Mouse (Mus musculus) CH12.LX (cell line): ENCODE data around the gene Pspn. TPM values are rescaled to one million over a fixed set of nuclear protein-coding genes. Genes with fewer than 3 reads are reported as not detected.
A peak's percentile ranks its signal among the peaks of the same experiment; 100 is the strongest.

Source experiments
- DNase-seq: peaks from one replicate; pipeline ENCODE4 v3.0.0-alpha.2; 2013; ENCODE audit errors: extremely low read depth
- H3K27ac ChIP-seq: 2 replicates; pipeline ENCODE4 v1.5.1; 2012; ENCODE audit warnings: low read depth, mild to moderate bottlenecking, control low read depth, moderate library complexity; ENCODE audit not compliant: insufficient read depth
- H3K27me3 ChIP-seq: replicated peaks from 2 replicates; pipeline ENCODE3; 2012; ENCODE audit warnings: inconsistent platforms
- H3K36me3 ChIP-seq, 2 experiments: replicated peaks in 1 of 2; 2 replicates each; pipeline versions ENCODE3 to v1.6.1; 2012; ENCODE audit warnings: inconsistent platforms in 1 of 2, low read length in 1 of 2, mild to moderate bottlenecking in 1 of 2, mixed read lengths in 1 of 2, moderate library complexity in 1 of 2; ENCODE audit not compliant: control insufficient read depth in 1 of 2, insufficient read depth in 1 of 2
- H3K4me1 ChIP-seq, 2 experiments: 2 replicates each; pipeline ENCODE4 v1.6.1; 2012; ENCODE audit warnings: inconsistent platforms in 1 of 2, moderate library complexity in 1 of 2; ENCODE audit not compliant: insufficient read depth in 2 of 2, control insufficient read depth in 1 of 2
- H3K4me2 ChIP-seq: 2 replicates; pipeline ENCODE4 v1.6.1; 2012; ENCODE audit warnings: low read depth, mild to moderate bottlenecking, control low read depth; ENCODE audit not compliant: poor library complexity, insufficient read depth, severe bottlenecking
- H3K4me3 ChIP-seq, 3 experiments: fragments of 150-350 bp in 1 of 3; sonication (generic) in 1 of 3; replicated peaks in 1 of 3; 2 replicates each; pipeline versions ENCODE3 to v1.5.1; 2011 to 2012; ENCODE audit warnings: low read depth in 2 of 3, low read length in 2 of 3, mild to moderate bottlenecking in 2 of 3, moderate library complexity in 2 of 3, control low read depth in 1 of 3, improper control_type of control experiment in 1 of 3, inconsistent platforms in 1 of 3, mixed read lengths in 1 of 3; ENCODE audit not compliant: poor library complexity in 1 of 3
- H3K79me2 ChIP-seq: replicated peaks from 2 replicates; pipeline ENCODE4 v1.6.1; 2012; ENCODE audit warnings: mild to moderate bottlenecking, moderate library complexity; ENCODE audit not compliant: control insufficient read depth, poor library complexity, insufficient read depth, severe bottlenecking; ENCODE audit errors: extremely low read depth
- H3K9ac ChIP-seq: 2 replicates; pipeline ENCODE4 v1.6.1; 2012; ENCODE audit warnings: low read depth, mild to moderate bottlenecking, control low read depth, moderate library complexity; ENCODE audit not compliant: insufficient read depth
- H3K9me3 ChIP-seq: replicated peaks from 2 replicates; pipeline ENCODE3; 2012; ENCODE audit warnings: low read length, inconsistent platforms, mixed read lengths
- BHLHE40 ChIP-seq: IDR thresholded peaks from 2 replicates; pipeline ENCODE4 v1.6.1; 2011; ENCODE audit warnings: mild to moderate bottlenecking, low read depth, low read length, improper control_type of control experiment
- CHD1 ChIP-seq: IDR thresholded peaks from 2 replicates; pipeline ENCODE4 v1.6.1; 2012; ENCODE audit warnings: low read depth, low read length, improper control_type of control experiment, inconsistent platforms
- CHD2 ChIP-seq: IDR thresholded peaks from 2 replicates; pipeline ENCODE4 v1.6.1; 2011; ENCODE audit warnings: low read length, improper control_type of control experiment
- CTCF ChIP-seq, 2 experiments: IDR thresholded peaks in 1 of 2; conservative IDR thresholded peaks in 1 of 2; 2 replicates each; pipeline ENCODE4 v1.5.1; 2011 to 2012; ENCODE audit warnings: low read depth in 2 of 2, low read length in 2 of 2, improper control_type of control experiment in 1 of 2, inconsistent platforms in 1 of 2, mild to moderate bottlenecking in 1 of 2, moderate library complexity in 1 of 2
- ELF1 ChIP-seq: IDR thresholded peaks from 2 replicates; pipeline ENCODE4 v1.6.1; 2014; ENCODE audit warnings: low read depth, mild to moderate bottlenecking, inconsistent platforms, low read length, improper control_type of control experiment
- EP300 ChIP-seq: IDR thresholded peaks from 2 replicates; pipeline ENCODE4 v1.6.1; 2011; ENCODE audit warnings: low read length, improper control_type of control experiment
- ETS1 ChIP-seq: conservative IDR thresholded peaks from 2 replicates; pipeline ENCODE4 v1.6.1; 2012; ENCODE audit warnings: low read depth, mild to moderate bottlenecking, inconsistent platforms, low read length, improper control_type of control experiment, moderate library complexity
- HCFC1 ChIP-seq: IDR thresholded peaks from 2 replicates; pipeline ENCODE4 v1.6.1; 2012; ENCODE audit warnings: low read depth, mild to moderate bottlenecking, inconsistent platforms, low read length, improper control_type of control experiment
- IRF4 ChIP-seq: IDR thresholded peaks from 2 replicates; pipeline ENCODE4 v1.6.1; 2014; ENCODE audit warnings: low read depth, mild to moderate bottlenecking, inconsistent platforms, low read length, improper control_type of control experiment
- MAX ChIP-seq: IDR thresholded peaks from 2 replicates; pipeline ENCODE4 v1.6.1; 2011; ENCODE audit warnings: low read length, improper control_type of control experiment
- MEF2A ChIP-seq: IDR thresholded peaks from 2 replicates; pipeline ENCODE4 v1.6.1; 2014; ENCODE audit warnings: low read depth, mild to moderate bottlenecking, inconsistent platforms, low read length, improper control_type of control experiment, borderline replicate concordance
- MXI1 ChIP-seq: IDR thresholded peaks from 2 replicates; pipeline ENCODE4 v1.6.1; 2011; ENCODE audit warnings: mild to moderate bottlenecking, low read depth, low read length, improper control_type of control experiment
- NELFE ChIP-seq: IDR thresholded peaks from 2 replicates; pipeline ENCODE4 v1.6.1; 2011; ENCODE audit warnings: low read depth, low read length, improper control_type of control experiment
- NRF1 ChIP-seq: IDR thresholded peaks from 2 replicates; pipeline ENCODE4 v1.6.1; 2014; ENCODE audit warnings: low read depth, mild to moderate bottlenecking, inconsistent platforms, low read length, improper control_type of control experiment, moderate library complexity
- PAX5 ChIP-seq: IDR thresholded peaks from 2 replicates; pipeline ENCODE4 v1.6.1; 2012; ENCODE audit warnings: low read length, inconsistent platforms, mixed read lengths
- POLR2A ChIP-seq: IDR thresholded peaks from 2 replicates; pipeline ENCODE4 v1.6.1; 2011; ENCODE audit warnings: low read depth, mild to moderate bottlenecking, improper control_type of control experiment, low read length
- POLR2AphosphoS2 ChIP-seq: IDR thresholded peaks from 2 replicates; pipeline ENCODE4 v1.6.1; 2011; ENCODE audit warnings: low read depth, low read length, improper control_type of control experiment
- RAD21 ChIP-seq: IDR thresholded peaks from 2 replicates; pipeline ENCODE4 v1.6.1; 2011; ENCODE audit warnings: low read depth, mild to moderate bottlenecking, low read length, improper control_type of control experiment, moderate library complexity
- RCOR1 ChIP-seq: conservative IDR thresholded peaks from 2 replicates; pipeline ENCODE4 v1.6.1; 2012; ENCODE audit warnings: low read depth, mild to moderate bottlenecking, inconsistent platforms, low read length, improper control_type of control experiment
- SIN3A ChIP-seq: IDR thresholded peaks from 2 replicates; pipeline ENCODE4 v1.6.1; 2012; ENCODE audit warnings: low read length, improper control_type of control experiment, inconsistent platforms
- SMC3 ChIP-seq: IDR thresholded peaks from 2 replicates; pipeline ENCODE4 v1.6.1; 2011; ENCODE audit warnings: low read depth, low read length, improper control_type of control experiment
- TBP ChIP-seq: conservative IDR thresholded peaks from 2 replicates; pipeline ENCODE4 v1.6.1; 2011; ENCODE audit warnings: low read depth, low read length, improper control_type of control experiment
- TCF12 ChIP-seq: IDR thresholded peaks from 2 replicates; pipeline ENCODE4 v1.6.1; 2014; ENCODE audit warnings: low read depth, mild to moderate bottlenecking, inconsistent platforms, low read length, improper control_type of control experiment
- UBTF ChIP-seq: IDR thresholded peaks from 2 replicates; pipeline ENCODE4 v1.6.1; 2012; ENCODE audit warnings: low read depth, mild to moderate bottlenecking, inconsistent platforms, low read length, improper control_type of control experiment, moderate library complexity
- USF1 ChIP-seq: IDR thresholded peaks from 2 replicates; pipeline ENCODE4 v1.6.1; 2014; ENCODE audit warnings: low read depth, mild to moderate bottlenecking, inconsistent platforms, low read length, improper control_type of control experiment
- USF2 ChIP-seq: conservative IDR thresholded peaks from 2 replicates; pipeline ENCODE4 v1.6.1; 2011; ENCODE audit warnings: low read depth, low read length, improper control_type of control experiment
- ZC3H11A ChIP-seq: IDR thresholded peaks from 2 replicates; pipeline ENCODE4 v1.6.1; 2012; ENCODE audit warnings: low read depth, mild to moderate bottlenecking, inconsistent platforms, low read length, improper control_type of control experiment
- ZKSCAN1 ChIP-seq: IDR thresholded peaks from 2 replicates; pipeline ENCODE4 v1.6.1; 2012; ENCODE audit warnings: low read depth, inconsistent platforms, low read length, improper control_type of control experiment, borderline replicate concordance
- ZMIZ1 ChIP-seq: IDR thresholded peaks from 2 replicates; pipeline ENCODE4 v1.6.1; 2012; ENCODE audit warnings: low read depth, mild to moderate bottlenecking, inconsistent platforms, low read length, improper control_type of control experiment
- ZNF384 ChIP-seq: IDR thresholded peaks from 2 replicates; pipeline ENCODE4 v1.6.1; 2012; ENCODE audit warnings: low read depth, low read length, improper control_type of control experiment, inconsistent platforms
- dilution Hi-C: fragments of 300-500 bp; cut with MboI; formaldehyde crosslinking; loops from 2 replicates; pipeline ENCODE4 v1.14.3; 2020; ENCODE audit warnings: low sequenced_read_pairs; ENCODE audit not compliant: extremely low pct_unique_long_range_greater_than_20kb, extremely low pct_ligation_motif_present
- in situ Hi-C: fragments of 300-500 bp; cut with MboI; formaldehyde crosslinking; loops from 3 replicates; pipeline ENCODE4 v1.14.3; 2019; ENCODE audit warnings: low sequenced_read_pairs, low pct_ligation_motif_present, low pct_unique_long_range_greater_than_20kb, mixed read lengths
- polyA plus RNA-seq: library from polyadenylated mRNA; unstranded; fragments of >175 nt; gene quantifications from 2 replicates; pipeline ENCODE4 v1.2.1, GENCODE M21; 2012; ENCODE audit warnings: low read depth; ENCODE audit not compliant: insufficient read length
- total RNA-seq, 2 experiments: library from RNA; depleted of rRNA; stranded (reverse); fragments of 300-350 nt in 1 of 2; fragments of >200 nt in 1 of 2; gene quantifications; 2 replicates each; pipeline ENCODE4 v1.2.3; 2012 to 2014

The Pspn gene
- total and polyA plus RNA-seq, 3 experiments: 0.34 to 0.69 TPM; not detected in 1

DNA sequence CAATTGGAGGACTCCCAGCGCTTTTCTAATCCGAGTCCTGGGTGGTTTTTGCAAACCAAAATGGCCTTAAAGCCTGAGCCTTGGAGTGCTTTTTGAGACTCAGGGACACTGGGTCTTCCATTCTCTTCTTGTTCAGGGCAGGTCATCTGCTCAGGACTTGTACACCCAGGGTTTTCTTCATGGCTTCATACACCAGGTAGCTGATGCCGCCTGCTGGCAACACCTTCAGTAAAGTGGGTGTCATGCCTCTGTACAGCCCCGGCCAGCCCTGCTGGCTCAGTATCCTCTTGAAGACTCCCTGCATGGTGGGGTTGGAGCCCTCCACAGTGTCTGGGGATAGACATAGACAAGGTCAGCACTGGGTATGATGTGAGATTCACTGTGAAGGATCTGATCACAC is 33.0 kb upstream of the Pspn start:
- Histone ChIP-seq H3K4me3 (peak overlapping the region in 1 of 3 experiments; percentile 60), H3K79me2 (peaks cover 32% of the 10 kb centered on the region), H3K4me2 (peak overlapping the region; percentile 68), H3K27ac (no peak overlapping the region), H3K27me3 (no peaks in the 10 kb centered on the region), H3K9ac (peak overlapping the region; percentile 95; the same call in 1 of the 2 replicates), H3K36me3 (peaks cover 9 to 15% of the 10 kb centered on the region in 2 experiments), H3K9me3 (no peaks in the 10 kb centered on the region), H3K4me1 (peaks cover 7 to 31% of the 10 kb centered on the region in 2 experiments; a peak in 3 of 4 replicates)
- dilution Hi-C loops (no loop called here), in situ Hi-C loops (no loop called here)
- DNase-seq: no peak
- no peak for TF ChIP-seq IRF4
- peak in 1 of 2 experiments; percentile 49; a peak in 2 of 4 replicates for TF ChIP-seq CTCF (conservative IDR thresholded peaks at IDR 0.05 in 1 of 2, IDR thresholded peaks at IDR 0.05 in 1 of 2; ENCODE audit: low read depth in 2 of 2, low read length in 2 of 2)
- TF ChIP-seq SMC3: peak; percentile 42
- TF ChIP-seq RAD21: peak; percentile 46
- peak; percentile 33; the same call in 1 of the 2 replicates for TF ChIP-seq TCF12
- no peak for TF ChIP-seq MAX
- no peak for TF ChIP-seq UBTF

- dilution Hi-C loops: no loop called here
- H3K9ac ChIP-seq: peak overlapping the region; percentile 95
- H3K27ac ChIP-seq: peak overlapping the region; percentile 26; the same call in 1 of the 2 replicates
- no peaks in the 10 kb centered on the region for H3K27me3 ChIP-seq
- peak overlapping the region; percentile 35 to 83 (median 66) for H3K4me3 ChIP-seq
- no peaks in the 10 kb centered on the region for H3K9me3 ChIP-seq
- H3K4me2 ChIP-seq: peak overlapping the region; percentile 68
- in situ Hi-C loops: no loop called here
- peaks cover 42% of the 10 kb centered on the region for H3K79me2 ChIP-seq
- DNase-seq: peak; percentile 100
- H3K4me1 ChIP-seq: peaks cover 7 to 34% of the 10 kb centered on the region in 2 experiments; a peak in 3 of 4 replicates
- H3K36me3 ChIP-seq: peaks cover 18 to 25% of the 10 kb centered on the region in 2 experiments
- TF ChIP-seq MAX: peak; percentile 96
- no peak for TF ChIP-seq ZNF384
- peak; percentile 97 for TF ChIP-seq USF2
- TF ChIP-seq CHD2: peak; percentile 98
- TF ChIP-seq POLR2AphosphoS2: no peak
- TF ChIP-seq NRF1: peak; percentile 65
- TF ChIP-seq CHD1: no peak
- TF ChIP-seq TBP: peak; percentile 77; the same call in 1 of the 2 replicates
- TF ChIP-seq TCF12: peak; percentile 80; the same call in 1 of the 2 replicates
- peak; percentile 60; the same call in 1 of the 2 replicates for TF ChIP-seq MXI1
- TF ChIP-seq PAX5: no peak
- peak; percentile 75 for TF ChIP-seq ELF1
- TF ChIP-seq CTCF (conservative IDR thresholded peaks at IDR 0.05 in 1 of 2, IDR thresholded peaks at IDR 0.05 in 1 of 2; ENCODE audit: low read depth in 2 of 2, low read length in 2 of 2): no peak
- peak; percentile 91 for TF ChIP-seq POLR2A
- TF ChIP-seq HCFC1: peak; percentile 73
- TF ChIP-seq MEF2A: 0 out of 2 replicates have a peak, but pooled peaks have one; percentile 22
- no peak for TF ChIP-seq RAD21
- TF ChIP-seq ZKSCAN1: no peak
- TF ChIP-seq EP300: no peak
- peak; percentile 74 for TF ChIP-seq BHLHE40
- TF ChIP-seq NELFE: peak; percentile 87
- TF ChIP-seq ZMIZ1: peak; percentile 81
- no peak for TF ChIP-seq RCOR1
- TF ChIP-seq UBTF: no peak
- no peak for TF ChIP-seq SIN3A
- peak; percentile 76 for TF ChIP-seq IRF4
- TF ChIP-seq ETS1: no peak
- no peak for TF ChIP-seq ZC3H11A
- peak; percentile 99 for TF ChIP-seq USF1
Observed at GRCm38 (mm10) chr17:57031661-57032420, 32.0 kb upstream of the Pspn start.
